Mouse (Mus musculus) heart, embryonic 10.5 days (tissue): ENCODE data around the gene Nbeal2. TPM values are rescaled to one million over a fixed set of nuclear protein-coding genes. Genes with fewer than 3 reads are reported as not detected.

Experiments used
- DNase-seq: peaks from one replicate; pipeline ENCODE4 v3.0.0-alpha.2; 2017; ENCODE audit warnings: low spot score
- H3K27ac ChIP-seq: fragments of 300-500 bp; sonication (generic); 2 replicates; pipeline ENCODE4 v1.5.1; 2016; ENCODE audit warnings: mild to moderate bottlenecking
- H3K27me3 ChIP-seq: fragments of 300-500 bp; sonication (generic); 2 replicates; pipeline ENCODE4 v1.6.1; 2016; ENCODE audit warnings: mild to moderate bottlenecking; ENCODE audit not compliant: poor library complexity, insufficient read depth, severe bottlenecking
- H3K36me3 ChIP-seq: fragments of 300-500 bp; sonication (generic); 2 replicates; pipeline ENCODE4 v1.6.1; 2016; ENCODE audit warnings: mild to moderate bottlenecking, moderate library complexity
- H3K4me1 ChIP-seq: fragments of 300-500 bp; sonication (generic); 2 replicates; pipeline ENCODE4 v1.6.1; 2016; ENCODE audit warnings: mild to moderate bottlenecking
- H3K4me3 ChIP-seq: fragments of 300-500 bp; sonication (generic); 2 replicates; pipeline ENCODE4 v1.5.1; 2016; ENCODE audit warnings: mild to moderate bottlenecking, moderate library complexity
- H3K9me3 ChIP-seq: fragments of 300-500 bp; sonication (generic); 2 replicates; pipeline ENCODE4 v1.6.1; 2016; ENCODE audit warnings: mild to moderate bottlenecking, moderate library complexity
- WGBS: fragments of 180-500 bp; shearing (Covaris S2); methylation state at CpG from one replicate; pipeline ENCODE4 v1.1.7; 2016; 5-methylcytosine and 5-hydroxymethylcytosine counted together
- polyA plus RNA-seq: library from polyadenylated mRNA; unstranded; fragments of >200 nt; fragmentation: Nextera tagmentation; extraction: Ambion mirVana; gene quantifications from 2 replicates; pipeline ENCODE4 v1.2.1, GENCODE M21; 2016

The Nbeal2 gene
- polyA plus RNA-seq: 2.4 and 3.1 TPM in 2 replicates

GRCm38 (mm10) chr9:110653655-110654461 is at the start of gene Nbeal2:
Gene Nbeal2, minus strand, starts transcription at chr9:110654161.
- under 1% methylated on average over 73 of the region's 75 CpGs for WGBS
- Histone ChIP-seq H3K27ac (peak within 1 kb of the TSS; percentile 90), H3K36me3 (no peaks in the 10 kb centered on the region), H3K4me1 (peaks cover 58% of the 10 kb centered on the region), H3K4me3 (peak within 1 kb of the TSS; percentile 84), H3K9me3 (no peaks in the 10 kb centered on the region), H3K27me3 (peaks cover 30% of the 10 kb centered on the region)
- peak; percentile 98 for DNase-seq

DNA sequence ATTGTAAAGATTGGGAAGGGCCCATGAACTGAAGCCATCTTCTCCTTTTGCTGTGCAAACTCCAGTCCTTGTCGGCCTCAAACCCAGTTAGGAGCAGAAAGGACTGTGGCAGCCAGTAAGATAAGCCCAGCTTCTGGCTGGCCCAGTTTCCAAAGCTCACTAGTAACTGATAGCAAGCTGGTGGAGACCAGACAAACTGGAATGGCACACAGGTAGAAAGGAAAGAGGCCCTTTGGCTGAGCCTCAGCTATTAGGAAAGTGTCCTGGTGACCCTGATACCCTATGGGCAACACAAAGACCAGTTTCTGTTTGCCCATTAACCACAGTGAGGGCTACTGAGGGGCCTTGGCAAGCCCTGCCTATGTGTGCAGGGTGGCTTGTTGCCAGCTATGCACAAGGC is 48.9 kb upstream of the Nbeal2 start:
- DNase-seq: no peak
- H3K36me3 ChIP-seq: peaks cover 26% of the 10 kb centered on the region; the same call in 1 of the 2 replicates
- peaks cover 11% of the 10 kb centered on the region; the same call in 1 of the 2 replicates for H3K4me1 ChIP-seq
- H3K27ac ChIP-seq: no peak overlapping the region
- H3K27me3 ChIP-seq: no peaks in the 10 kb centered on the region
- no peaks in the 10 kb centered on the region for H3K9me3 ChIP-seq
- WGBS: 56% methylated on average over 1 of the region's 1 CpGs
- no peak overlapping the region for H3K4me3 ChIP-seq

DNA sequence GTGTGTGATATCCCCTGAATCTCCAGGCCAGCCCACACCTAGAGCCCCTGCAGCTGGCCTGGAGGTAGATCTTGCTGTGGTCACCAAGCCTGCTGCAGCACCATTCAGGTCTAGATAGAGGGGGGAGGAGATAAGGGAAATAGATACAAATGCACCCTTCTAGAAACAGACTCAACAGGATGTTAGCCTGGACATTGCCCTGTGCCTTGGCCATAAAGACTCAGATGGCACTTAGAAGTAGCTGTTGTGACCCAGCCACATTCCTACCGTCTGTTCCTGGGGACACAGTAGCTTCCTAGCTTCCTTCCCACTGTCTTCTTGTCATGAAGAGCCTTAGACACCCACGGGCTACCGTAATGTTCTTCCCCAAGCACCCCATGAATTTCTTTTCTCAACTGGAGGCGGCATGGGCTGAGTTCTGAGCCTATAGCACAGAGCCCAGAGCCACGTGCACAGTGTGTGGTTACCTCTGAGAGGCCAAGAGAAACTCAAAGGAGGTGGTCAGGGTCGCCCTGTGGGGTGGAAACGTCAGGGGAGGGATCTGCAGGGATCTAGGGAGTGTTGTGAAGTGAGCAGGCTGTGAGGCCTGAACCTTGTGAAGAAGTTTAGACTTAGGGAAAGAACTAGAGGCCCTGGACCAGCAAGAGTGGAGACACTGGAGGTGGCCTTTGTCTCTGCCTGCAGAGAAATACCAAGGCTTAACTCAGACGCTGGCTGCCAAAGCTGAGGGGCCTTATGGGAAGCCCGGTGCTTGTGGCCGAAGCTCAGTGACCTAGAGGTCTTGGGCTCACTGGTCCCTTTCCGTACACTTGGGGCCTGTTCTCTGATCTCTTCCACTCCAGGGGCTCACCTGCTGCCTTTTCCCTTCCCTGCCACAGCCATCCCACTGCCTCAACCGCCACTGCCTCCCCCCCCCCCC is 47.4 kb upstream of the Nbeal2 start:
- no peaks in the 10 kb centered on the region for H3K9me3 ChIP-seq
- no peak for DNase-seq
- peaks cover 17% of the 10 kb centered on the region for H3K4me1 ChIP-seq
- no peaks in the 10 kb centered on the region for H3K27me3 ChIP-seq
- no peak overlapping the region for H3K4me3 ChIP-seq
- 77% methylated on average over 11 of the region's 12 CpGs for WGBS
- no peak overlapping the region for H3K27ac ChIP-seq
- peaks cover 33% of the 10 kb centered on the region; the same call in 1 of the 2 replicates for H3K36me3 ChIP-seq

DNA sequence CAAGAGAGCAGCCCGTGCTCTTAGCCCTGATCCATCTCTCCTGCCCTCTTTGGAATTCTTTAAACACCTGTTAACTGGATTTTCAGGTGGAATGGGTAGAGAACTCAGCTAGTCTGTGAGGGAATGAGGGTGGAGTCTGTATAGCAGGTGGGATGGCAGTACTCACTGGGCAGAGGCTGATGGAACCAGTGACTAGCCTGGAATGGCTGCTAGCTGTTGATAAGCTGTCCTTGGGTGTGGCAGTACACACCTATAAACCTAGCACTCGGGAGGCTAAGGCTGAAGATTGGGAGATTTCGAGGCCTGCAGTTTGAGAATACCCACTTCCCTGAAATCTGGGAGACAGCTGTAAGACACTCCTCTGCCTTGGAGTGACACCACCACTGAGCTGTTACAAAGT is 45.6 kb upstream of the Nbeal2 start:
- 76% methylated on average over 3 of the region's 3 CpGs for WGBS
- H3K36me3 ChIP-seq: peaks cover 34% of the 10 kb centered on the region; the same call in 1 of the 2 replicates
- DNase-seq: no peak

DNA sequence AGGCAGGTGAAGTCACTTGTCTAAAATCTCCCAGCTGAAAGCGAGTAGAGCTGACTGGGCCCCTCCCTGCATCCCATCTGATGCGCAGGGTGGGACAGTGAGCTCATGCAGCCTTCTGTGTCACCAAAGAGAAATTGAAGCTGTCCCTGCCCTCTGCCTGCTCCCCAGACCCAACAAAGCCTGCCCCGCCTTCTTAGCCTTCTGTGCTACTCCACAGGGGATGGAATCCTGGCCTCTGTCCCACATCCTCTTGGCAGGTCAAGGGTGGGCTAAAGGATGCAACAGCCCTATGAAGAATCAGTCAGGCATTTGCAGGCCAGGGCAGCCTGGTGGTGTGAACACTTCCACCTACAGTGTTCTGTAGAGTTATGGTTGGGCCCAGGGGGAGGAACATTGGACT is 43.5 kb upstream of the Nbeal2 start:
- H3K27me3 ChIP-seq: no peaks in the 10 kb centered on the region
- no peak overlapping the region for H3K4me3 ChIP-seq
- peaks cover 43% of the 10 kb centered on the region for H3K36me3 ChIP-seq
- peaks cover 16% of the 10 kb centered on the region for H3K4me1 ChIP-seq
- WGBS: 89% methylated on average over 3 of the region's 3 CpGs
- no peak for DNase-seq
- no peak overlapping the region for H3K27ac ChIP-seq
- no peaks in the 10 kb centered on the region for H3K9me3 ChIP-seq

More for the DNA sequence above, 45.6 kb upstream of the Nbeal2 start:
- peaks cover 24% of the 10 kb centered on the region for H3K4me1 ChIP-seq
- no peak overlapping the region for H3K4me3 ChIP-seq
- H3K27ac ChIP-seq: no peak overlapping the region
- H3K27me3 ChIP-seq: no peaks in the 10 kb centered on the region
- H3K9me3 ChIP-seq: no peaks in the 10 kb centered on the region

DNA sequence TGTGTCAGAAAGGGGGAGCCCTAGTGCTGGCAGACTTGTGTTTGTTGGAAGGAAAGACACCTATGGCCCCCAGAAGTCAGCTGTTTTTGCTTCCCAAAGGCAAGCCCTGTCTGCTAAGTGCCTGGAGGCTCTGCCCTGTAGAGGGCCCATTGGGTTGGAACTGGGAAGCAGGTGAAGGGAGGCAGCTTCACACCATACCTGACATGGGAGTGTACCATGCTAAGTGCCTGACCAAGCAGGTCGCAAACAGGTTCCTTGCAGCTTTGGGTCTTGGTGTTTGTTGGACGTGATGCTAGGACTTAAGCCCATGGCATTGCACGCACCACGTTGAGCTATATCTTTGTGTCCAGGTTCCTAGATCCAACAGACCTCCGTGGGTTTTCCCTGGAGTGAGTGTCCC is 42.5 kb upstream of the Nbeal2 start:
- H3K27me3 ChIP-seq: no peaks in the 10 kb centered on the region
- peaks cover 39% of the 10 kb centered on the region for H3K36me3 ChIP-seq
- H3K4me1 ChIP-seq: peaks cover 13% of the 10 kb centered on the region
- no peak for DNase-seq
- no peaks in the 10 kb centered on the region for H3K9me3 ChIP-seq
- no peak overlapping the region for H3K4me3 ChIP-seq
- 93% methylated on average over 5 of the region's 5 CpGs for WGBS
- no peak overlapping the region for H3K27ac ChIP-seq

DNA sequence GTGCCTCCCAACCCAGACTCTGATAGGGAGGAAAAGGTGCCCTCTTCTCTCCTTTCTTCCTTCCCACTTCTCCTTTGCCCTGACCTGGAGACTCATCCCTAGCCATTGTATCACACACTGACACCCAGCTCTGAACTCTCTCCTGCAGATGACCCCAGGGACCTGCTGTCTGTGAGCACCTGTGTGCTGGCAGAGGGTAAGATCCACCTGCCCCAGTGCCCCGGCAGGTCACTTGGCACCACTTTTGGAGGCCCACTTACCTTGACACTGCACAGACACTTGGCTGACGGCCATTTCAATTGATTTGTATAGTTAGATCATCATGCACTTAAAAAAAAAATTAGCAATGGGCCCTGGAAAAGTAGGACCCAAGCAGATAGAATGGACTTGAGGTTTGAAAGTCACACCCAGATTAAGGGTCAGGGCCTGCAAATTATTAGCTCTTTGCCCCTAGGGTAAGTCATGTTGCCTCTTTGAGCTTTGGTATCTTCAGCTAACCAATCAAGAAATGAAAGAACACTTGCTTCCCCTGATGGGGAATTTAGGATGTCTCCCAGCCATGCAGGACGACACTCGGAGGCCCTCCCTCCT is 41.3 kb upstream of the Nbeal2 start:
- peaks cover 33% of the 10 kb centered on the region for H3K36me3 ChIP-seq
- no peak overlapping the region for H3K27ac ChIP-seq
- H3K9me3 ChIP-seq: no peaks in the 10 kb centered on the region
- H3K27me3 ChIP-seq: no peaks in the 10 kb centered on the region
- no peak for DNase-seq
- 79% methylated on average over 4 of the region's 4 CpGs for WGBS
- peaks cover 19% of the 10 kb centered on the region for H3K4me1 ChIP-seq
- no peak overlapping the region for H3K4me3 ChIP-seq

DNA sequence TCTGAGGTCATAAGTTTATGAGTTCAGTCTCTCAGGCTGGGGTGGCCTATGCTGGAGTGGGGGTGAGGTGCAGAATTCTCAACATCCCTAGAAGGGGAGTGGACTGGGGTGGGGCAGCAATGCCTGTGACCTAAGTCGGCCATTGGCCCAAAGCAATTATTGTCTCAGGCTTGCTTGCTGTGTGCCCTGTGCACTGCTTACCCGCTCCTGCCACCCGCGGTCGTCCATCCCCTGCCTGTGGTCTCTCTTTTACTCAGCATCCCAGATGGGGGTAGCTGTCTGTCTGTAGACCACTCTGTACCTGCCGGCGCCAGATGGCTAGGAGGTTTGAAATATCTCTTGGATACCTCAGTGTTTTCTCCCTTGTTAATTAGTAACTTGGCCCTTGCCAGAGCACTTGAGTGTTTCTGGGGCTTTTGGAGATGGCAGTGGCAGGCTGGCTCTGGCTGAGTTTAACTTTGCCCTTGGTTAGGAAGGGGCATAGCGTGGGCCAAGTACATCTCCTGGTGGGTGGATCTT is 35.4 kb upstream of the Nbeal2 start:
- Histone ChIP-seq H3K4me1 (peaks cover 42% of the 10 kb centered on the region), H3K27ac (no peak overlapping the region), H3K4me3 (no peak overlapping the region), H3K27me3 (no peaks in the 10 kb centered on the region), H3K36me3 (peaks cover 12% of the 10 kb centered on the region), H3K9me3 (no peaks in the 10 kb centered on the region)
- DNase-seq: no peak
- WGBS: 88% methylated on average over 8 of the region's 8 CpGs

GRCm38 (mm10) chr9:110687846-110688245 is 33.9 kb upstream of the Nbeal2 start:
- Histone ChIP-seq H3K4me3 (no peak overlapping the region), H3K27me3 (no peaks in the 10 kb centered on the region), H3K9me3 (no peaks in the 10 kb centered on the region), H3K4me1 (peaks cover 56% of the 10 kb centered on the region), H3K27ac (no peak overlapping the region), H3K36me3 (peaks cover 3% of the 10 kb centered on the region; the same call in 1 of the 2 replicates)
- WGBS: 87% methylated on average over 2 of the region's 2 CpGs
- DNase-seq: no peak

GRCm38 (mm10) chr9:110687061-110687460 is 33.1 kb upstream of the Nbeal2 start:
- DNase-seq: no peak
- Histone ChIP-seq H3K27me3 (no peaks in the 10 kb centered on the region), H3K36me3 (no peaks in the 10 kb centered on the region), H3K4me3 (no peak overlapping the region), H3K9me3 (no peaks in the 10 kb centered on the region), H3K4me1 (peaks cover 61% of the 10 kb centered on the region), H3K27ac (no peak overlapping the region)
- 56% methylated on average over 5 of the region's 5 CpGs for WGBS

GRCm38 (mm10) chr9:110686472-110686871 is 32.5 kb upstream of the Nbeal2 start:
- 0 out of 2 replicates have a peak overlapping the region, but pooled peaks have one; percentile 30 for H3K27ac ChIP-seq
- no peaks in the 10 kb centered on the region for H3K36me3 ChIP-seq
- peaks cover 65% of the 10 kb centered on the region for H3K4me1 ChIP-seq
- no peaks in the 10 kb centered on the region for H3K27me3 ChIP-seq
- H3K4me3 ChIP-seq: no peak overlapping the region
- DNase-seq: no peak
- H3K9me3 ChIP-seq: no peaks in the 10 kb centered on the region
- WGBS: 56% methylated on average over 3 of the region's 3 CpGs

- Histone ChIP-seq H3K4me3 (no peak overlapping the region), H3K4me1 (peaks cover 67% of the 10 kb centered on the region)
- 77% methylated on average over 5 of the region's 5 CpGs for WGBS
These were observed 31.6 kb upstream of the Nbeal2 start for GRCm38 (mm10) chr9:110685591-110685990.

More at GRCm38 (mm10) chr9:110685591-110685990, 31.6 kb upstream of the Nbeal2 start:
- Histone ChIP-seq H3K36me3 (no peaks in the 10 kb centered on the region), H3K27ac (peak overlapping the region; percentile 81; the same call in 1 of the 2 replicates), H3K9me3 (no peaks in the 10 kb centered on the region), H3K27me3 (no peaks in the 10 kb centered on the region)
- DNase-seq: no peak
